Mouse (Mus musculus) layer of hippocampus, postnatal 14 days (tissue): ENCODE results near the gene Rpl39l. TPM values are rescaled to one million over a fixed set of nuclear protein-coding genes. Genes with fewer than 3 reads are reported as not detected.
A peak's percentile ranks its signal among the peaks of the same experiment; 100 is the strongest.
"Not testable (repeated sequence)": the region's sequence is repeated elsewhere in the genome, so short reads cannot be mapped to it uniquely, and the experiment has no call there.

ENCODE experiments used
- DNase-seq, 2 experiments: peaks; one replicate each; pipeline ENCODE4 v3.0.0; 2021 to 2022; ENCODE audit warnings: low spot score in 2 of 2, mixed read lengths in 1 of 2
- long read RNA-seq, 2 experiments: library from polyadenylated mRNA; stranded (forward); transcript quantifications; one replicate each; pipeline ENCODE4 v2.0.0; 2021
- total RNA-seq, 2 experiments: library from RNA; stranded (reverse); gene quantifications; 2 replicates each; pipeline ENCODE4 v1.2.3; 2021

The Rpl39l gene
- total RNA-seq, result not detected
- long read RNA-seq, experiment 1, result 0 reads
- long read RNA-seq, experiment 2, result 0 reads

DNA sequence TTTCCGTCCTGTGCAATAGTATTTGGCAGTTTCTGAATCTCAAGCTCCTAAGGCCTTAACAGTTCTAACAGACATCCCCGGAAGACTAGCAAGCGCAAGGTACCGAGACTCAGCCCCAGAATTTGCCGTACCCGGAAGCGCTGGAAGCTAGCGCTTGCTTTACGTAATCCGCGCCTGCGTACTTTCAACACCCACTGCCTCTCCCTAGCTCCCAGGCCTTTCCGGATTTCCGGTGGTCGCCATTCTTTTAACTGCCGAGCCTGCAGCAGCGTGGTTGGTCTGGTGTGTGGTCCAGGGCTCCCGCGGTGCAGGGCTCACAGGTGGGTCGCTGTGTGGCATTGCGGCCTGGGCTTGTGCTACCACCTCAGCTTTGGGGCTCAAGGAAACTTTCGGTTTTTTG, at the start of gene Rpl39l:
Gene Rpl39l, plus strand, starts transcription at position 222 of the 400 bp plus-strand sequence.
- no peak for DNase-seq

DNA sequence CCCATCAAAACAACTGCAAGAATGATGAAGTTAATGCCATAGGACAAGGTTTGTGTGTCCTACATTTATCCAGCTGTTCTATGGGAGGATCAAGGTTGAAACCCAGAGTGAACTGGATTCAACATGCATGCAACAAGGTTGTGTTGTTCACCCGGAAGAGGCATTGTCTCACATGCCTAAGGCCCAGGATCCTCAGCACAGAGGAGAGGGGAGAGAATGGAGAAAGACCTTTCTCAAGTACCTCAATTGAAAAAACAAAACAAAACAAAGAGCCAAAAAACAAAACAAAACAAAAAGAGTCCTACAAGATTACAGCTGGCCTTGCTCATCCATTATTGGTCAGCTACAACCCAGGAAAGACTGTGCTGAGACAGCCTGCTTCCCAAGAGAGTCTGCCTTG, 42.4 kb upstream of the Rpl39l start:
- no peak for DNase-seq

DNA sequence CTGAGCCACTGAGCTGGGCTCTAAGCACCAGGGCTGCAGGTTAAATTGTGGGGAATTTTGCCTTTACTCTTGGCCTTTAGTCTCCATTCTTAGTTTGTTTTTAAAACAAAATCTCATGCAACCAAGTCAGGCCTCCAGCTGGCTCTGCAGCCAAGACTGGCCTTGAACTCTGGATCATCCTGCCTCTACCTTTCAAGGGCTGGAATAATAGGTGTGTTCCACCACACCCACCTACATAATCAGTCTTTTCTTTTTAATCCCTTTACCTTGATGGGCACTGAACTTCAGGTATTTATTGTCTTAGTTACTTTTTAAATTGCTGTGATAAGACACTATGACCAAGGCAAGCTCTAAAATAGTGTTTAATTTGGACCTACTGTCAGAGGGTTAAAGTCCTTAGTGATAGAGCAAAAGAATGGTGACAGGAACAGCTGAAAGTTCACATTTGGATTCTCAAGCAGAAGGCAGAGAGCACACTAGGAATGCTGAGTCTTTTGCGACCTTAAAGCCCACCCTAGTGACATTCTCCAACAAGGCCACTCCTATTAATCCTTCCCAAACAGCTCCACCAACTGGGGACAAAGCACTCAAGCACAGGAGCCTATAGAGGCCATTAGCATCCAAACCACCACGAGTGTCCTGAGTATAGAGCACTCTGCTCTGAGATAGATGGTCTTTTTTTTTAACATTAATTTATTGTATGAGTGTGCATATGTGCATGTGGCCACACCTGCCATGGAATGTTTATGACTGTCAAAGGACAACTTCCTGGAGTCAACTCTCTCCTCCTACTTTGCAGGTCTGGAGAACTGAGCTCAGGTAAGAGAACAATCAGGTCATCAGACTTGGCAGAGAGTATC, 40.7 kb upstream of the Rpl39l start:
- no peak for DNase-seq

DNA sequence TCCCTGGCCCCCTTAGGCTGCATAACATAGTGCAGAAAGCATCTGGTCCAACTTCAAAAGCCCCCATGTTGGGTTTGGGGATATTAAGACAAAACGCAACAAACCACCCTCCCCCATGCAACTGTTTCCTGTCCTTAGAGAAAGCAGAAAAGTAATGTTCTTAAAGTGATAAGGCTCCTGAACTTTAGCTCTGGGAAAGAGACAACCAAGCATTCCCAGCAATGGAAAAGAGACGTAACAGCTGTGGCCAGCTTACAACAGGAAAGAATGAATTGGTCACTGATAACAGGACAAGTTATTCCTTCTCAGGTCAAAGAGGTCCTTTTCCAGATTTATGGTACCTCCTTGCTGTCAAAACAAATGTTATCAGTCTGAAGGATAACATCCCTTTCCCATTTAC, 26.9 kb upstream of the Rpl39l start:
- DNase-seq, result no peak

DNA sequence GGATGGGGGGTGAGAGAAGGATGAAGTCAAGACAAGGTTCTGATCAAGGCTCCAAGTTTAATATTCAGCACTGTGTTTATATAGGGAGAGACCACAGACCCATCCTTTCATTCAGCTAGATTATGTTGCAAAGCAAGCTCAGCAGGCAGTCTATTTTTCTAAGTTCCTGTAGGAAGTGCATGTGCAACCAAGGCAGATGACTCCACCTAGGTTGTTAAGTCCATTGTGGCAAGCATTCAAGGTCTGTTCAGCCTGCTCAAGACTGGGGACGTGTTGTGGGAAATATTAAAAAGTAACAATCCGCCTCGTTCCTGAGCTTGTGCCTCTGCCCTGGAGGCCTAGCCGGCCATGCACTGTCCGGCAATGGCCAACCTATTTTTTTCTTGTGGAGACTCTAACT, 22.6 kb upstream of the Rpl39l start:
- DNase-seq, result no peak

DNA sequence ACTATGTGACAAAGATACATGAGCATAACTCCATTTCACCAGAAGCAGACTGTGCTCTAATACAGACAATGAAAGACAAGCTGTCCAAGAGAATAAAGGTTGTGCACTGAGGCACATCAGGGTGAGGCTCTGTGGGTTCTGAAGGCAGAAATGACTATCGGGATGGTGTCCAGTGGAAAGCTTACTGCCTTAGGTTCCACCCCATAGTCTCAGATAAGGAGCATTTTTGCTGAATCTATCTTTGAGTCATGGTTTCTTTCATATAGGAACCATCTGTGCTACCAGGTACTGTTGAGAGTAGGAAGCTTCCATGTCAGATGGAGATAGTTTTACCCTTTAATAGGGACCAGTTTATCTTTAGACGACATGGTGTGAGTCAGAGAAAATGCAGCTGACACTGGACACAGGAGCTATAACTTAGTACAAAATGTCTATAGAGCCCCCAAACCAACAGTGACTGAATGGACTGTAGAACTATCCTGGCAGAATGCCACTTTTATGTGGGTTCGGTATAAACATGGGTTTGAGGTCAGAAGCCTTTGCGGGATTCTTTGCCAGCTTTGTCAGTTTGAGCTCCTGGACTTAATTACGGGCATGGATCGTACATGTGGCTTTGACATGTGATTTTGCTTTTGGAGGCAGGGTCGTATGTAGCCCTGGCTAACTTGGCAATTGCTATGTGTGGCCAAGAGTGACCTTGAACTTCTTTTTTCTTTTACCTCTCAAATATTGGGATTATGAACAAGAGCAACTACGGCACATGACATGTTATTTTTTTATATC, 712 bp upstream of the Rpl39l start:
- no peak for DNase-seq

DNA sequence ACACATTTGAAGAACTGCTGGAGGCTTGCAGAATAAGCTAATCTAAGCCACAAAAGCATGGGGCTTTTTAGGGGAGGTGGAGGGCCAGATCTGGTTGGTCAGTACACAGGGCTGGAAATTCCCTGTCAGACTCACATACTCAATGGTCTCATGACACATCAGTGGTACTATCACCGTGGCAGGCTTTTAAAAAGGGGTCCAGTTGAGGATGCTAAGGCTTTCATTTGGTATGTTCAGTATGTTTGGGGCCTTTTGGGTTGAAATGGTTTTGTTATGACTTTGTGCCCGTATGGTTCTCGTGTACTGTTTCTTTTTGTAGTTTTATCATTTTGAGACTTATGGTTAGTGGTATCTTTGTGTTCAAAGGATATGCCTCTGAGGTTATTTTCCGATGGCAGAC, 1.2 kb downstream of the Rpl39l start:
- DNase-seq, result no peak

DNA sequence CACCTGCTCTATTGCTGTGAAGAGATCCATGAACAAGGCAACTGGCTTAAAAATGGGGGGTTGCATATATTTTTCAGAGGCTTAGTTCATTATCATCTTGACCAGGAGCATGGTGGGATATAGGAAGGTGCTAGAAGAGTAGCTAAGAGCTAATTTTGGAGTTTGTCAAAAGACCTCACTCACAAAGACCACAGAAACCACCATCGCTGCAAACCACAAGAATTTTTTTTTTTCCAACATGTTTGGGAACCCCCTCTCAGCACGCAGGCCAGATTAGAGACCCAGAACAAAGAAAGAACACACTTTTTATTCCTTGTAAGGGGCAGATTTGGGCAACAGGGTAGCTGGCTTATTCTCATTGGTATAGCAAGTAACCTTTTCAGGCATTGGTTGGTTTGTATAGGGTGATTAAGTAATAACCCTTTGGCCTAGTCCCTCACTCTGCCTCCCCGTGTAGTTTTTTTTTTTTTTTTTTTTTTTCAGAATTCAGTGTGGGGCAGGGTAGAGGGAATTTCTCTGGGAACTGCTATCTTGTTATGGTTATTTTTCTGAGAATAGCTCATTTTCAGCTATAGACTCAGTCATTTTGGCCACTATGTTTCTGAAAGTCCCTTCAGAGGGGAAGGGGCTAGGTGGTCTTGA, 2.3 kb downstream of the Rpl39l start:
- no peak for DNase-seq

DNA sequence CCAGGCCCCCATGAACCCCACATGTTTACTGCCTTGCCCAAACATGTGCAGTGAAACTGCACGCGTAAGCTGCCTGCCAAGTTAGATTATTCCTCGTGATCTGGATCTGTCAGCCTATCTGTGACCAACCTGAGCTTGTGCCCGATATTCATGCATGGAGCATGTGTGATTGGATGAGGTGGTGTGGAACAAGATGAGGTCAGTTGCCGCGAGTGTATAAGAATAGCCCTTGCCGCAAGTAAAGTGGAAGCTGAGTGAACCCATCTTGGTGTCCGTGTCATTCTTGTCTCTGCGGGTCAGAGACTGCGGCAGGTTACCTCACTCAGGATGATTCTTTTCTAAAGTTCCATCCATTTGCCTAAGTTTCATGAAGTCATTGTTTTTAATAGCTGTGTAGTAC, 17.4 kb downstream of the Rpl39l start:
- DNase-seq, result not testable (repeated sequence)

DNA sequence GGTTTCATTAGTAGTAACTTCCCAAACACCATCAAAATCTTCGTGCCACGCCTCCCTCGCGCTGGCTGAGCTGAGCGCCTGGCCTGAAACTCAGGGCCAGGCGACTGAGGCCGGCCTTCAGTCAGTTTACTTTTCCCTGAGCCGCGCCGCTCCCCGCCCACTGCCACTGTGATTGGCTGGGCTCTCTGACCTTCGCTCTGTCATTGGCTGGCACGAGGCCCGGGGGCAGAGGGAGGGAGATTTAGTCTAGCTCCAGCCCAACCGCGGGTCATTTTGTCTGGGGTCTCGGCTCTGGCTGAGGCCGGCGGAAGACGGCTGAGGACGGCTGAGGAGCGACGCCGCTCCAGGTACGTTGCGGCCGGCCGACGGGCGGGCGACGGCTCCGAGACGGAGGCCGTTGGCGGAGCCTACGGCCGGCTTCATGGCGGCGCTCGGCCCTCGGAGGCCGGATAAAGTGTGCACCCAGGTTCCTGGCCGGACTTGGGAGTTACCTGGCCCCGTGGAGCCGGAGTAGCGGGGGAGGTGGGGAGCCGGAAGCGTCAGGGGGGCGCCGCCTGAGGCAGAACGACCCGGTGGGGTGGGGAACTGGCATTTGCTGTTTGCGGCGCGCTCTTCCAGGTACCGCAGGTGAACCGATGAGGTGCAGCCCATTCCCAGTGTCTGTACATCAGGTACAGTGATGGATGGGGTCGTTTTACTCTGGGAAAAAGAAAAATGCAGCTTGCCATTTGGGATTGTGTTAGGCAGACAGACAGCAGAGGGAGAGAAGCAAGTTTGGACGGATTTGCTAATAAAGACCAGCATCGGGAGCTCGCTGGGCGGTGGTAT, 22.9 kb downstream of the Rpl39l start, which contains the start of gene Atf7ip2:
Gene Atf7ip2, plus strand, starts transcription at position 34 of the 828 bp plus-strand sequence.
- peak; percentile 78 to 79 for DNase-seq

DNA sequence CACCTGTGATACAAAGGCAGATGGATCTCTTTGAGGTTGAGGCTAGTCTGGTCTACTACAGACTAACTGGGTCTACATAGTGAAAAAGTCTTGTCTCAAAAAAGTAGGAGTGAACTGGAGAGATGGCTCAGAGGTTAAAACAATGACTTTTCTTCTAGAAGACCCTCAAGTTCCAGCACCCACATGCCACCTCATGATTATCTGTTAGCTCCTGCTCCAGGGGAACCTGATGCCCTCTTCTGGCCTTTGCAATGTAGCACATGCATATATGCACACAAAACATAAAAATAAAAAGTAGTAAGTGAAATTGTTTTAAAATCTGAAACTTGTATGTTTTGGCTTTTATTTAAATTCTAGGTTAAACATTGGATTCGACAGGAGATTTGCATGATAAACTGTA, 38.8 kb downstream of the Rpl39l start:
- DNase-seq, result no peak

DNA sequence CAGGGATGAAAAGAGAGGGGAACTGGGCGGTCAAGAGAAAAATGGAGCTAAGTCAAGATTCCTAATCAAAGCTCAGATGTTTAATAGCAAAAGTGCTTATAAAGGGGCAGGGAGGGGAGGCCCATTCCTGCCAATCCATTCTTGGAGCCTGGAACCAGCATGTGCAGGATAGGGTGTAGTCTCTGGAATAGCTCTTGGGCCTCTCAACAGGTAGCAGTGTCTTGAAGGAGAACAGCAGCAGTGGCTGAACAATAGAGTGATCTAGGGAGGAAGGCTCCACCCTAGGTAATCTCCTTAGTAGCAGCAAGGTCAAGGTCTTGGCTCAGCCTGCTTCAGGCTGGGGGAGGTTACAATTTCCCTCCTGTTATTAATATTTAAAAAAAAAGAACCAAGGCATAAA, 46.3 kb downstream of the Rpl39l start:
- DNase-seq, result not testable (repeated sequence)

DNA sequence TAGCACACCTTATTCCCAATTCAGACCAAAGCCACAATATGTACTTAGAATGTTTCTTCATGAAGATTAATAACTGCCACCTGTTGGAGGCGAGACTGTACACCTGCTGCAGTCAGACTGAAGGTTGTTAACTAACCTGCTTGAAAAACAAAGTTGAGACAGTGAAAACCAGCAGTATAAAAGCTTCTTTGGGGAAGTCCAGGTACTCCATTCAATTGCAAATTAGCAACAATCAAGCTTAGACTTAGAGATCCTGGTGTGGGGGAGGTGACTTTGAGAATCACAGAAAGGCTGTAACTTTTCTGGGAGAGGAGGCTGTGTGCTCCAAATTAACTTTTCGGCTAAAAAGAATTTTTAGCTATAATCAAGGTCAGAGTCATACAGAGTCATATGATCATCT, 47.0 kb downstream of the Rpl39l start:
- not testable (repeated sequence) for DNase-seq

Other genes starting within 250 kb of the Rpl39l start
- 100 to 1,000 TPM; 273 to 305 TPM for gene Grin2a, start 174.7 kb upstream of the Rpl39l start, total RNA-seq
- not detected for gene Atf7ip2, start 22.5 kb downstream of the Rpl39l start, total RNA-seq
- 10 to 100 TPM; 25.0 to 30.9 TPM for gene Emp2, start 143.7 kb downstream of the Rpl39l start, total RNA-seq
- 1 to 10 TPM; 2.3 to 4.2 TPM for gene Tekt5, start 225.3 kb downstream of the Rpl39l start, total RNA-seq
- gene Nubp1, start 241.7 kb downstream of the Rpl39l start, total RNA-seq, result 10 to 100 TPM; 13.4 to 14.9 TPM